ENCODE assay signal across 20 mouse cellular contexts in the genomic region with DNA sequence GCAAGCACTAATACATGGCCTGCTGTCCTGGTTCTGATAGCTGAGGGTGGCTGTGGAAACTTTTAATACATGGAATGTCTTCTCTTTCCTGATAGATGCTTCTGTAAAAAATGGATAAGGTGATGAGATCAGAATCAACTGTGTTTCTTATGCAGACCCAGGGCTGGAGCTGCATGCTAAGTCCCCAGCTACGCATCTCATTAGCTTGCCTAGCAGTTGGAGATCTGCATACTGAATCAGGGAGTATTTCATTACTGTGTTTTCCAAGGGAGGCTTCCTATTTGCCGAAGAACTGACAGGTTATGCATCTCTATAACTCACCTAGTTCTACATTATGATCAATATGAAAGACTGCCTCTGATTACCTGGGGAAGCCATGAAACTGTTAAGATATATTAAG.
DNase-seq lines count a peak whose midpoint lies in the region; ATAC-seq lines count a peak whose summit lies in the region.
"Had no signal": no experiment of that assay in that cellular context is flagged by ENCODE, and none has a peak within 500 bp of the region (broad histone marks: within the 10 kb centered on the region; RNA-seq: fewer than 3 reads in every experiment).

No protein-coding gene starts in this region.

- no peak overlapping the region for H3K4me2 ChIP-seq in midbrain, embryonic 11.5 days
- H3K4me2 ChIP-seq in hindbrain, embryonic 12.5 days (replicated peaks) = no peak overlapping the region
- peak overlapping the region; percentile 22 for H3K4me2 ChIP-seq in midbrain, embryonic 13.5 days (replicated peaks)
- H3K4me2 ChIP-seq in neural tube, embryonic 15.5 days = no peak overlapping the region
- H3K4me2 ChIP-seq: embryonic facial prominence, embryonic 15.5 days; heart, embryonic 15.5 days; liver, embryonic 11.5 days; lung, embryonic 14.5 days had no signal

- peak; percentile 86 for DNase-seq in midbrain, embryonic 11.5 days (ENCODE audit: low spot score, missing footprints)
- no peak for DNase-seq in midbrain, embryonic 10.5 days (ENCODE audit: low spot score)
- no peak for DNase-seq in frontal cortex, postnatal 25 days (ENCODE audit: low spot score in 2 of 2)
- no peak for DNase-seq in heart, postnatal 36 days
- DNase-seq in heart, adult 9 months (ENCODE audit: low spot score in 2 of 2) = no peak
- DNase-seq: adrenal gland, postnatal 14 days; B cell, adult 2 months; cerebellum, adult 8-10 months; gastrocnemius, postnatal 10 days; heart, adult 18-20 months; lung, embryonic 14.5 days; thymus, postnatal 14 days had no signal

- H3K9ac ChIP-seq in midbrain, embryonic 11.5 days (ENCODE audit: low read length) = no peak overlapping the region
- no peak overlapping the region for H3K9ac ChIP-seq in hindbrain, embryonic 12.5 days
- no peak overlapping the region for H3K9ac ChIP-seq in midbrain, embryonic 13.5 days (replicated peaks)
- no peak overlapping the region for H3K9ac ChIP-seq in neural tube, embryonic 15.5 days (replicated peaks)
- H3K9ac ChIP-seq: embryonic facial prominence, embryonic 15.5 days; heart, embryonic 15.5 days; lung, embryonic 14.5 days had no signal

- peak; percentile 93 for ATAC-seq in midbrain, embryonic 11.5 days (ENCODE audit: low FRiP score)
- peak; percentile 84 for ATAC-seq in hindbrain, embryonic 12.5 days (ENCODE audit: low FRiP score)
- peak; percentile 92 for ATAC-seq in midbrain, embryonic 13.5 days
- ATAC-seq in neural tube, embryonic 15.5 days (ENCODE audit: low FRiP score) = peak; percentile 66; the same call in 1 of the 2 replicates

- H3K9me3 ChIP-seq in midbrain, embryonic 11.5 days (ENCODE audit: control insufficient read depth, low read length) = no peaks in the 10 kb centered on the region
- no peaks in the 10 kb centered on the region for H3K9me3 ChIP-seq in midbrain, embryonic 10.5 days (replicated peaks)
- H3K9me3 ChIP-seq in hindbrain, embryonic 12.5 days (replicated peaks) = no peaks in the 10 kb centered on the region
- H3K9me3 ChIP-seq in midbrain, embryonic 13.5 days = no peaks in the 10 kb centered on the region
- H3K9me3 ChIP-seq in neural tube, embryonic 15.5 days (replicated peaks) = no peaks in the 10 kb centered on the region
- H3K9me3 ChIP-seq: embryonic facial prominence, embryonic 15.5 days; heart, embryonic 15.5 days; limb, embryonic 10.5 days had no signal

- no peak overlapping the region for H3K27ac ChIP-seq in midbrain, embryonic 11.5 days (ENCODE audit: low read depth, low read length)
- no peak overlapping the region for H3K27ac ChIP-seq in midbrain, embryonic 10.5 days (replicated peaks)
- peak overlapping the region; percentile 36; the same call in 1 of the 2 replicates for H3K27ac ChIP-seq in hindbrain, embryonic 12.5 days
- H3K27ac ChIP-seq in midbrain, embryonic 13.5 days = peak overlapping the region; percentile 68
- H3K27ac ChIP-seq in neural tube, embryonic 15.5 days (replicated peaks) = no peak overlapping the region
- H3K27ac ChIP-seq: embryonic facial prominence, embryonic 15.5 days; heart, embryonic 15.5 days; limb, embryonic 10.5 days had no signal

- H3K4me1 ChIP-seq in midbrain, embryonic 11.5 days (ENCODE audit: control insufficient read depth, insufficient read depth, low read length) = peaks cover 6% of the 10 kb centered on the region; the same call in 1 of the 2 replicates
- peaks cover 6% of the 10 kb centered on the region; the same call in 1 of the 2 replicates for H3K4me1 ChIP-seq in midbrain, embryonic 10.5 days
- peaks cover 9% of the 10 kb centered on the region for H3K4me1 ChIP-seq in hindbrain, embryonic 12.5 days
- H3K4me1 ChIP-seq in midbrain, embryonic 13.5 days (replicated peaks) = peaks cover 17% of the 10 kb centered on the region
- H3K4me1 ChIP-seq in neural tube, embryonic 15.5 days = peaks cover 4% of the 10 kb centered on the region; the same call in 1 of the 2 replicates
- H3K4me1 ChIP-seq: embryonic facial prominence, embryonic 15.5 days; heart, embryonic 15.5 days; limb, embryonic 10.5 days had no signal

- 64% methylated on average over 2 of the region's 2 CpGs for WGBS in midbrain, embryonic 11.5 days
- WGBS in midbrain, embryonic 10.5 days = 88% methylated on average over 2 of the region's 2 CpGs
- WGBS in hindbrain, embryonic 12.5 days = 47% methylated on average over 2 of the region's 2 CpGs
- 28% methylated on average over 2 of the region's 2 CpGs for WGBS in midbrain, embryonic 13.5 days
- 45% methylated on average over 2 of the region's 2 CpGs for WGBS in neural tube, embryonic 15.5 days

- no peaks in the 10 kb centered on the region for H3K36me3 ChIP-seq in midbrain, embryonic 11.5 days (ENCODE audit: control insufficient read depth, insufficient read depth, low read length)
- no peaks in the 10 kb centered on the region for H3K36me3 ChIP-seq in midbrain, embryonic 10.5 days
- H3K36me3 ChIP-seq in hindbrain, embryonic 12.5 days = no peaks in the 10 kb centered on the region
- no peaks in the 10 kb centered on the region for H3K36me3 ChIP-seq in midbrain, embryonic 13.5 days
- no peaks in the 10 kb centered on the region for H3K36me3 ChIP-seq in neural tube, embryonic 15.5 days
- H3K36me3 ChIP-seq: embryonic facial prominence, embryonic 15.5 days; heart, embryonic 15.5 days; limb, embryonic 10.5 days had no signal

- no peaks in the 10 kb centered on the region for H3K27me3 ChIP-seq in midbrain, embryonic 11.5 days (ENCODE audit: control insufficient read depth, insufficient read depth, low read length)
- H3K27me3 ChIP-seq in midbrain, embryonic 10.5 days (ENCODE audit: low read depth, poor library complexity, severe bottlenecking) = no peaks in the 10 kb centered on the region
- no peaks in the 10 kb centered on the region for H3K27me3 ChIP-seq in hindbrain, embryonic 12.5 days
- H3K27me3 ChIP-seq in midbrain, embryonic 13.5 days = no peaks in the 10 kb centered on the region
- no peaks in the 10 kb centered on the region for H3K27me3 ChIP-seq in neural tube, embryonic 15.5 days (replicated peaks)
- H3K27me3 ChIP-seq: embryonic facial prominence, embryonic 15.5 days; heart, embryonic 15.5 days had no signal

- H3K4me3 ChIP-seq in midbrain, embryonic 11.5 days (ENCODE audit: low read depth, low read length) = no peak overlapping the region
- H3K4me3 ChIP-seq in midbrain, embryonic 10.5 days = no peak overlapping the region
- H3K4me3 ChIP-seq in hindbrain, embryonic 12.5 days = no peak overlapping the region
- no peak overlapping the region for H3K4me3 ChIP-seq in midbrain, embryonic 13.5 days (replicated peaks)
- H3K4me3 ChIP-seq in neural tube, embryonic 15.5 days (replicated peaks) = no peak overlapping the region
- H3K4me3 ChIP-seq: embryonic facial prominence, embryonic 15.5 days; heart, embryonic 15.5 days; limb, embryonic 10.5 days; myocyte had no signal

- intact Hi-C loops in heart, postnatal 36 days (cut with DNase I) = no loop called here

Comparison
In these comparisons a context has a peak if more than half of its experiments do, and no peak if none do; other contexts are left out.
1. H3K27ac ChIP-seq: peak in hindbrain, embryonic 12.5 days (single experiment) and midbrain, embryonic 13.5 days (single experiment); none in midbrain, embryonic 11.5 days (single experiment), midbrain, embryonic 10.5 days (single experiment) and neural tube, embryonic 15.5 days (single experiment).
2. Peak in every context shown above with its lines, with median percentiles within 50 percentile points of each other: ATAC-seq.